Mouse (Mus musculus) heart, embryonic 13.5 days (tissue): ENCODE data around the gene Tmem213. TPM values are rescaled to one million over a fixed set of nuclear protein-coding genes. Genes with fewer than 3 reads are reported as not detected.
A peak's percentile ranks its signal among the peaks of the same experiment; 100 is the strongest.

Experiments used
- ATAC-seq: fragments of 200-750 bp; cut with Nextera tagmentation; 2 replicates; pipeline ENCODE4 v1.8.0; 2017; ENCODE audit warnings: moderate TSS enrichment; ENCODE audit not compliant: insufficient number of reproducible peaks, low FRiP score, low TSS enrichment; ENCODE audit errors: extremely low read depth
- H3K27ac ChIP-seq: fragments of 300-500 bp; sonication (generic); replicated peaks from 2 replicates; pipeline ENCODE4 v1.5.1; 2015; ENCODE audit warnings: moderate library complexity, mild to moderate bottlenecking, inconsistent platforms
- H3K27me3 ChIP-seq: fragments of 300-500 bp; sonication (generic); replicated peaks from 2 replicates; pipeline ENCODE4 v1.6.1; 2015; ENCODE audit warnings: mild to moderate bottlenecking, inconsistent platforms
- H3K36me3 ChIP-seq: fragments of 300-500 bp; sonication (generic); 2 replicates; pipeline ENCODE4 v1.6.1; 2015; ENCODE audit warnings: mild to moderate bottlenecking, inconsistent platforms
- H3K4me1 ChIP-seq: fragments of 300-500 bp; sonication (generic); 2 replicates; pipeline ENCODE4 v1.6.1; 2015; ENCODE audit warnings: inconsistent platforms
- H3K4me2 ChIP-seq: fragments of 300-500 bp; sonication (generic); 2 replicates; pipeline ENCODE4 v1.6.1; 2015; ENCODE audit warnings: inconsistent platforms, mild to moderate bottlenecking, moderate library complexity
- H3K4me3 ChIP-seq: fragments of 300-500 bp; sonication (generic); 2 replicates; pipeline ENCODE4 v1.5.1; 2015; ENCODE audit warnings: moderate library complexity, mild to moderate bottlenecking, inconsistent platforms
- H3K9ac ChIP-seq: fragments of 300-500 bp; sonication (generic); 2 replicates; pipeline ENCODE4 v1.6.1; 2015; ENCODE audit warnings: inconsistent platforms, mild to moderate bottlenecking, moderate library complexity
- H3K9me3 ChIP-seq: fragments of 300-500 bp; sonication (generic); 2 replicates; pipeline ENCODE4 v1.6.1; 2016; ENCODE audit warnings: inconsistent platforms
- WGBS: fragments of 180-500 bp; shearing (Covaris S2); methylation state at CpG from one replicate; pipeline ENCODE4 v1.1.7; 2015; ENCODE audit warnings: mixed read lengths; 5-methylcytosine and 5-hydroxymethylcytosine counted together
- polyA plus RNA-seq: library from polyadenylated mRNA; unstranded; fragments of >200 nt; fragmentation: Nextera tagmentation; extraction: Ambion mirVana; gene quantifications from 2 replicates; pipeline ENCODE4 v1.2.1, GENCODE M21; 2015

Gene Tmem213
- polyA plus RNA-seq: not detected in 2 replicates

DNA sequence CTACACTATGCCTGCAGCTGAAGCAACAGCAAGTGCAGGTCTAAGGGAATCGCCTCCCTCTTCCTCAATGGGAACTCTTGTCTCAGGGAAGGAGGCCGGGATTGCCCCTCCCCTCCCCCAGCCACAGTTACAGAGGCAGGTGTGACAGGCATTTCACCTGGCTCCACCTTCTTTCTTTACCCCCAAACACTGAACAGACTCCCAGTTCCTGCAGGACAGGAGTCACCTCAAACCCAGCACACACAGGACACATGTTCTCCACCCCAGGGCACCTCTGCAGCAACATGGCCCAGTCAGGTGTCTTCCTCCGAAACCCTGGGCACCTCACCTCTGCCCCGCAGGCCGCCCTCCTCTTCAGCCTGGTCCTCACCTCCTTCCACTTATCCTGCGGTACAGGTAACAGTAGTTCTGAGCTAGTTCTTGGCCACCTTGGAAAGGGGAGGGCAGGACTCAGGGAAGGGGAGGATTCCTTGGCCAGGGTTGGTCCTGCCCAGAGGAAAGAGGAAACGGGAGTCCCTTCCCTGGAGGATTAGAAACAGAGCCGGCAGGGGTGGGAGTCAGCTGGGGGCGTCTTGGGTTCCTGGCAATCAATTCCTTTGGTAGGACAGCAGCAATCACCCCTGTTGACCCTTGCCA is at the start of gene Tmem213:
Gene Tmem213 (plus strand): TSS at position 96 of the 636 bp plus-strand sequence.
- no peaks in the 10 kb centered on the region for H3K36me3 ChIP-seq
- peaks cover 14% of the 10 kb centered on the region; the same call in 1 of the 2 replicates for H3K27me3 ChIP-seq
- H3K4me2 ChIP-seq: peak within 1 kb of the TSS; percentile 40
- peaks cover 5% of the 10 kb centered on the region; the same call in 1 of the 2 replicates for H3K4me1 ChIP-seq
- H3K9ac ChIP-seq: peak within 1 kb of the TSS; percentile 54
- no peak for ATAC-seq
- H3K9me3 ChIP-seq: no peaks in the 10 kb centered on the region
- 34% methylated on average over 9 of the region's 9 CpGs for WGBS
- no peak within 1 kb of the TSS for H3K27ac ChIP-seq
- no peak within 1 kb of the TSS for H3K4me3 ChIP-seq

- H3K9me3 ChIP-seq: peaks cover 13% of the 10 kb centered on the region
- no peaks in the 10 kb centered on the region for H3K27me3 ChIP-seq
- no peak overlapping the region for H3K9ac ChIP-seq
- H3K36me3 ChIP-seq: no peaks in the 10 kb centered on the region
- H3K4me3 ChIP-seq: no peak overlapping the region
- no peak overlapping the region for H3K4me2 ChIP-seq
- H3K4me1 ChIP-seq: peaks cover 7% of the 10 kb centered on the region; the same call in 1 of the 2 replicates
- H3K27ac ChIP-seq: no peak overlapping the region
- WGBS: 73% methylated on average over 2 of the region's 2 CpGs
- no peak for ATAC-seq
Observed at GRCm38 (mm10) chr6:38064621-38065020, 44.4 kb upstream of the Tmem213 start.

DNA sequence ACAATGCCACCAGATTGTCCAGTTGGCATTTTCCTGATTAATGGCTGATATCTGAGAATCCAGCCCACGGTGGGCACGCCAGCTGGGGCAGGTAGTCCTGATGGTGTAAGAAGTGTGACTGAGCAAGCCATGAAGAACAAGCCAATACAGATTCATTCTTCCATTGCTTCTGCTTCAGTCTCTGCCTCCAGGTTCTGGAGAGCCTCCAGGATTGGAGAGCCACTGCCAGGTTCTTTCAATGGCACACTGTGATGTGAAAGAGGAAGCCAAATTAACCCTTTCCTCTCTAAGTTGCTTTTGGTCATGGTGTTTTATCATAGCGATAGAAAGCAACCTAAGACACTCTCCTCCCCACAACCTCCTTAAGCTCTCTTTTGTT is 43.9 kb upstream of the Tmem213 start:
- H3K4me1 ChIP-seq: peaks cover 7% of the 10 kb centered on the region; the same call in 1 of the 2 replicates
- no peak for ATAC-seq
- no peak overlapping the region for H3K4me2 ChIP-seq
- H3K9ac ChIP-seq: no peak overlapping the region
- WGBS: 81% methylated on average over 3 of the region's 3 CpGs
- H3K27me3 ChIP-seq: no peaks in the 10 kb centered on the region
- no peaks in the 10 kb centered on the region for H3K36me3 ChIP-seq
- H3K4me3 ChIP-seq: no peak overlapping the region
- peaks cover 13% of the 10 kb centered on the region for H3K9me3 ChIP-seq
- H3K27ac ChIP-seq: no peak overlapping the region

DNA sequence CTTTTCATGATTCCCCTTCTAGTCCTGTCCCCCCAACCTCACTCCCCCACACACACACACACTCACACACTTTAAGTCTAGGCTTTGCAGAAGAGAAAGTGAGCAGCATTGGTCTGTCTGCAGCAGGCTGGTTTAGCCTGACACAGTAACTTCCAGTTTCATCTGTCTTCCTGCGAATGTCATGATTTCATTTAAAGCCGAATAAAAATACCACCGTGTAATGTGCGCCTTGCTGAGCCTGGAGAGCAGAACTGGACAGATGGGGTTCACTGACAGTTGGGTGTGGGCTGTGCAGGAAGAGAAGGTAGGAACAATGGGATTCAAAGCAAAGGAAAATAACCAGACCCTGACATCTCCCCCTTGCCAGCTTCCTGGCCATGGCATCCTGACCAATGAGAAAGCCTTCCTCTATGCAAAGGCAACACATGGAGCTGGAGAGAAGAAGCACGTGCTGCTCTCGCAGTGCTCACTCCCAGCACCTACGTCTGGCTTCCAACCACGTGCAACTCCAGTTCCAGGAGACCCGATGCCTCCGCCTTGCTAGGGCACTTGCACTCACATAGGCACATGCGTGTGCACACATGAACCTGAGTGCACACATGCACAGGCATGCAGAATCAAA is 43.4 kb upstream of the Tmem213 start:
- peaks cover 7% of the 10 kb centered on the region; the same call in 1 of the 2 replicates for H3K4me1 ChIP-seq
- no peak for ATAC-seq
- 72% methylated on average over 11 of the region's 11 CpGs for WGBS
- no peak overlapping the region for H3K4me3 ChIP-seq
- no peaks in the 10 kb centered on the region for H3K27me3 ChIP-seq
- no peak overlapping the region for H3K9ac ChIP-seq
- H3K36me3 ChIP-seq: no peaks in the 10 kb centered on the region
- no peak overlapping the region for H3K4me2 ChIP-seq
- no peak overlapping the region for H3K27ac ChIP-seq
- peaks cover 13% of the 10 kb centered on the region for H3K9me3 ChIP-seq

GRCm38 (mm10) chr6:38066215-38066614 is 42.8 kb upstream of the Tmem213 start:
- ATAC-seq: peak; percentile 54; the same call in 1 of the 2 replicates
- Histone ChIP-seq H3K9me3 (peaks cover 13% of the 10 kb centered on the region), H3K27ac (no peak overlapping the region), H3K4me1 (peaks cover 12% of the 10 kb centered on the region; the same call in 1 of the 2 replicates), H3K27me3 (no peaks in the 10 kb centered on the region), H3K36me3 (no peaks in the 10 kb centered on the region), H3K4me3 (no peak overlapping the region), H3K9ac (no peak overlapping the region), H3K4me2 (no peak overlapping the region)
- under 1% methylated on average over 5 of the region's 5 CpGs for WGBS

GRCm38 (mm10) chr6:38071256-38071655 is 37.8 kb upstream of the Tmem213 start:
- H3K9ac ChIP-seq: no peak overlapping the region
- H3K27ac ChIP-seq: no peak overlapping the region
- WGBS: 76% methylated on average over 4 of the region's 4 CpGs
- no peak overlapping the region for H3K4me2 ChIP-seq
- ATAC-seq: no peak
- H3K36me3 ChIP-seq: no peaks in the 10 kb centered on the region
- peaks cover 19% of the 10 kb centered on the region for H3K4me1 ChIP-seq
- H3K27me3 ChIP-seq: no peaks in the 10 kb centered on the region
- no peak overlapping the region for H3K4me3 ChIP-seq
- peaks cover 3% of the 10 kb centered on the region; the same call in 1 of the 2 replicates for H3K9me3 ChIP-seq

- 44% methylated on average over 5 of the region's 5 CpGs for WGBS
- ATAC-seq: no peak
- Histone ChIP-seq H3K4me1 (peaks cover 19% of the 10 kb centered on the region), H3K9me3 (peaks cover 3% of the 10 kb centered on the region; the same call in 1 of the 2 replicates), H3K27me3 (no peaks in the 10 kb centered on the region), H3K4me2 (no peak overlapping the region), H3K36me3 (no peaks in the 10 kb centered on the region), H3K9ac (no peak overlapping the region), H3K4me3 (no peak overlapping the region), H3K27ac (no peak overlapping the region)
Observed at GRCm38 (mm10) chr6:38072137-38072796, 36.8 kb upstream of the Tmem213 start.

DNA sequence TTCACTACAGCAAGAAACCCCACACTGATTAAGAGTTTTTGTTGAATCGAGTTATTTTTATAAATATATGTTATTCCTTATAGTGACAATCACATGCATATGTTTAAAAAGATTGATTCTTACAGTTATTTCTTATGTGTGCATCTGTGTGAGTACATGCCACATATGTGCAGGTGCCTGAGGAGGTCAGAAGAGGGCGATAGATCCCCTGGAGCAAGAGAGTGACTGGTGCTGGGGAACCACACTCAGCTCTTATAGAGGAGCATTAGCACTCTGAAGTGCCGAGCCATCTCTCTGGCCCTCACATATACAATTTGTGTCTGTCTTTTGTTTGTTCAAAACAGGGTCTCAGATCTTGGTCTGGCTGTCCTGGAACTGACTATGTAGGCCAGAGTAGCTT is 35.5 kb upstream of the Tmem213 start:
- no peak overlapping the region for H3K4me3 ChIP-seq
- H3K27ac ChIP-seq: no peak overlapping the region
- no peaks in the 10 kb centered on the region for H3K27me3 ChIP-seq
- ATAC-seq: no peak
- no peaks in the 10 kb centered on the region for H3K36me3 ChIP-seq
- peaks cover 3% of the 10 kb centered on the region; the same call in 1 of the 2 replicates for H3K9me3 ChIP-seq
- no peak overlapping the region for H3K9ac ChIP-seq
- WGBS: 89% methylated on average over 3 of the region's 3 CpGs
- peaks cover 19% of the 10 kb centered on the region for H3K4me1 ChIP-seq
- H3K4me2 ChIP-seq: no peak overlapping the region

- no peak overlapping the region for H3K4me3 ChIP-seq
- H3K36me3 ChIP-seq: no peaks in the 10 kb centered on the region
- no peaks in the 10 kb centered on the region for H3K9me3 ChIP-seq
- WGBS: 31% methylated on average over 4 of the region's 4 CpGs
- ATAC-seq: no peak
- no peak overlapping the region for H3K4me2 ChIP-seq
- H3K27ac ChIP-seq: no peak overlapping the region; the same call in 1 of the 2 replicates
- H3K9ac ChIP-seq: no peak overlapping the region
- peaks cover 29% of the 10 kb centered on the region for H3K4me1 ChIP-seq
- no peaks in the 10 kb centered on the region for H3K27me3 ChIP-seq
Observed at GRCm38 (mm10) chr6:38080364-38080763, 28.7 kb upstream of the Tmem213 start.

DNA sequence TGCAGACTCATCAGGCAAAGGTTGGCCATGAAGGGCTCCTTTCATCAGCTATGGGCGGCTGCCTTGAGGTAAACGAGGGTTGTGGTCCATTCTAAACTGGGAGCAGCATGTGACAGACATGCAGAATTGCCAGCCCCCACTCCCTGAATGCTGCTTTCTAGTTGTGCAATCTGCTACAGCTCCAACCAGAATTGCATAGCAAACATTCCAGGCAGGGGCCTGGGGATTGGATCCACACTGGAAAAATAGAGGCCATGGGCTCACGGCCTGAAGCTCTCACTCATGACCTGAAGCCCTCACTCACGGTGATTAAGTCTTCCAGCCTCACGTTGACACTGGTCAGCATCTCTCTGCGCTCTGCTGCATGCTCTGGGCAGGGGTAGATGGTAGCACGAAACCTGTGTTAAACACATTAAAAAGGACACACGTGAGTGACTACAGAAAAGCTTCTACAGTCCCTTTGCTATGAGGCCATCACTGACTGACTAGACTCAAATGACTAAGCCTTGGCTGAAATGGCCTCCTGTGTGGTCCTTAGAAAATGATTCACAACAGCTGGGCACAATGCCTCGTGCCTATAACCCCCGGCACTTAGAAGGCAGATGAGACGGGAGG is 27.2 kb upstream of the Tmem213 start:
- ATAC-seq: 0 out of 2 replicates have a peak, but pooled peaks have one; percentile 9

DNA sequence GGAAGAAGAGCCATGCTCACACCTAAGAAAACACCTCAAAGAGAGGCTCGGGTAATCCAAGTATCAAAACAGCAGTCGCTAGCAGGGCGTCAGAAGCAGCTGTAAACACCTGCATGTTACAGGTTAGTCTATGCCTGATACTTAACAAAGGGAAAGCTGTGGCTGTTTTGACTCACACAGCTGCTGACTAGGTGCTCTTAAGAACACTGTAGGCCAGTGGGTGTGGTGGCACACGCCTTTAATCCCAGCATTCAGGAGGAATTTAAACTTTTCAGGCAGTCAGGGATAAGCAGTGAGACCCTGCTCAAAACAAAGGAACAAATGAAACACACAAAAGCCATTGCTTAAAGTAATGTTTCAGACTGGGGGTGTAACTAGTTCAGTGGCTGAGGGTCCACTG is 25.9 kb upstream of the Tmem213 start:
- Histone ChIP-seq H3K4me2 (no peak overlapping the region), H3K27ac (no peak overlapping the region), H3K36me3 (no peaks in the 10 kb centered on the region), H3K9me3 (no peaks in the 10 kb centered on the region), H3K27me3 (no peaks in the 10 kb centered on the region), H3K9ac (no peak overlapping the region), H3K4me3 (no peak overlapping the region), H3K4me1 (peaks cover 29% of the 10 kb centered on the region)
- WGBS: 32% methylated on average over 4 of the region's 4 CpGs
- no peak for ATAC-seq

More for the DNA sequence above, 27.2 kb upstream of the Tmem213 start:
- no peaks in the 10 kb centered on the region for H3K27me3 ChIP-seq
- H3K4me2 ChIP-seq: peak overlapping the region; percentile 27
- H3K27ac ChIP-seq: peak overlapping the region; percentile 77
- no peaks in the 10 kb centered on the region for H3K36me3 ChIP-seq
- H3K9ac ChIP-seq: no peak overlapping the region
- H3K4me1 ChIP-seq: peaks cover 29% of the 10 kb centered on the region
- no peak overlapping the region for H3K4me3 ChIP-seq
- 41% methylated on average over 11 of the region's 11 CpGs for WGBS
- H3K9me3 ChIP-seq: no peaks in the 10 kb centered on the region
